Mouse (Mus musculus): ENCODE data around the gene Tdrd1. TPM values are rescaled to one million over a fixed set of nuclear protein-coding genes. Genes with fewer than 3 reads are reported as not detected.

Tdrd1 gene
- polyA plus RNA-seq, 1 experiment from 2014 or later, result 1.2 TPM

DNA sequence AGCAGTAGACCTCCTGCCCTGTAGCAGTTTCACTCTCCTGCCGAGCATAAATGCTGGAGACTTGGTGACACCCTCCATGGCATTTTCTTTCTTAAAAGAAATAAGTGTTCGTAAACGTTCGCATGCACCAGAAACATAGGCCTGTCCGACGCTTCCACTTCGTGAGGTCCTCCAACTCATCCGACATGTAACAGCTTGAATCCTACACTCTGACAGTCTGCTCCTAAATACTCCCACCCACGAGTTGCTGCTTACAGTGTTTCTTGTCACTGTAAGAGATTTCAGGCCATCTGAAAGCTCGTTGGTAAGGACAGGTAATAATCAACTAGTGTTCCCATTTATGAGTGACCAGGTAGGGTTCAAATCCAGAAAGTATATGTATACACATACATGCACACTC, 61.9 kb downstream of the Tdrd1 start:
- Histone ChIP-seq H3K36me3 (ENCODE audit: control insufficient read depth, insufficient read depth, low read length) (no peaks in the 10 kb centered on the region), H3K27ac (ENCODE audit: low read depth, low read length) (no peak overlapping the region), H3K9ac (ENCODE audit: low read depth, low read length) (no peak overlapping the region), H3K9me3 (replicated peaks; ENCODE audit: control insufficient read depth, low read length) (no peaks in the 10 kb centered on the region), H3K27me3 (ENCODE audit: control insufficient read depth, insufficient read depth, low read length) (no peaks in the 10 kb centered on the region), H3K4me2 (no peak overlapping the region), H3K4me1 (ENCODE audit: control insufficient read depth, insufficient read depth, low read length) (peaks cover 8% of the 10 kb centered on the region), H3K4me3 (ENCODE audit: low read depth, low read length) (no peak overlapping the region)
- WGBS (ENCODE audit: insufficient replicate concordance), result 82% methylated on average over 10 of the region's 10 CpGs
- ATAC-seq (replicated peaks; ENCODE audit: insufficient number of reproducible peaks, low FRiP score, low TSS enrichment), result no peak

DNA sequence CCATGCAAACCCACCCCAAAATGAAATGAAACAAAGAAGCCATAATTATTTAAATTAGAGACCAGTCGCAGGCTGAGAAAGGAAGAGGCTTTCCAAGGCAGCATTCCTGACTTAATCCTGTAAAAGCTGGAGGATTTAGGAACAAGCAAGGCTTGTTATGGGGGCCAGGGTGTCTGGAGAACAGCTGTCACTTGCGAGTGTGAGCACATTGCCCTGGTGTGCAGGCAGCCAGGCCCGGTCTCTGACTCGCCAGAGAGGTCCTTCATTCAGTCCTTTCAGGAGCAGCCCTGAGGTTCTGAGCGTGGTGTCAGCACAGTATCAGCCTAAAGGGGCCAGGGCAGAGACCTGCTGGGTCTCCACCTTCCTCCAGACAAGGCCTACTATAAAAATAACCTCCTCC, 62.6 kb downstream of the Tdrd1 start:
- no peak overlapping the region for H3K4me2 ChIP-seq
- H3K4me3 ChIP-seq (ENCODE audit: low read depth, low read length), result no peak overlapping the region
- no peak overlapping the region for H3K9ac ChIP-seq (ENCODE audit: low read depth, low read length)
- WGBS (ENCODE audit: insufficient replicate concordance), result 46% methylated on average over 5 of the region's 5 CpGs
- H3K9me3 ChIP-seq (replicated peaks; ENCODE audit: control insufficient read depth, low read length), result no peaks in the 10 kb centered on the region
- H3K27ac ChIP-seq (ENCODE audit: low read depth, low read length), result no peak overlapping the region
- peaks cover under 1% of the 10 kb centered on the region; the same call in 1 of the 2 replicates for H3K4me1 ChIP-seq (ENCODE audit: control insufficient read depth, insufficient read depth, low read length)
- H3K36me3 ChIP-seq (ENCODE audit: control insufficient read depth, insufficient read depth, low read length), result no peaks in the 10 kb centered on the region
- no peak for ATAC-seq (replicated peaks; ENCODE audit: insufficient number of reproducible peaks, low FRiP score, low TSS enrichment)
- H3K27me3 ChIP-seq (ENCODE audit: control insufficient read depth, insufficient read depth, low read length), result no peaks in the 10 kb centered on the region

DNA sequence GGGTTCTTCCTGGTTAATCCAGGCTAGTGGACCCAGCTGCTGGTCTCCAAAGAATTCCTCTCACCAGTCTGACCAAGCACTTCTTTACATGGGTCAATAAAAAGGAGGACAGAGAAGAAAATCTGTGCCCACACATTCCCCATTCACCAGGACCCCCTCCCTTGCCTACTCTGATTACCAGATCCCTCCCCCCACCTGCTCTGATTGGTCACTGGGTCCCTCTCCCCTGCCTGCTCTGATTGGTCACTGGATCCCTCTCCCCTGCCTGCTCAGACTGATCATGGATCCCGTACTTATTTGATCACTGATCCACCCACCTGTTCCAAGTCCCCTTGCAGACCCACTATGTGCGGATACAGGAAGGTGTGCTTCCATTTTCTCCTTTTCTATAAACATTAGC, 65.4 kb downstream of the Tdrd1 start:
- no peaks in the 10 kb centered on the region for H3K36me3 ChIP-seq (ENCODE audit: control insufficient read depth, insufficient read depth, low read length)
- H3K4me2 ChIP-seq, result no peak overlapping the region
- no peak overlapping the region for H3K27ac ChIP-seq (ENCODE audit: low read depth, low read length)
- no peak for ATAC-seq (replicated peaks; ENCODE audit: insufficient number of reproducible peaks, low FRiP score, low TSS enrichment)
- 56% methylated on average over 2 of the region's 2 CpGs for WGBS (ENCODE audit: insufficient replicate concordance)
- no peaks in the 10 kb centered on the region for H3K9me3 ChIP-seq (replicated peaks; ENCODE audit: control insufficient read depth, low read length)
- no peak overlapping the region for H3K9ac ChIP-seq (ENCODE audit: low read depth, low read length)
- peaks cover 2% of the 10 kb centered on the region; the same call in 1 of the 2 replicates for H3K4me1 ChIP-seq (ENCODE audit: control insufficient read depth, insufficient read depth, low read length)
- H3K4me3 ChIP-seq (ENCODE audit: low read depth, low read length), result no peak overlapping the region
- no peaks in the 10 kb centered on the region for H3K27me3 ChIP-seq (ENCODE audit: control insufficient read depth, insufficient read depth, low read length)

DNA sequence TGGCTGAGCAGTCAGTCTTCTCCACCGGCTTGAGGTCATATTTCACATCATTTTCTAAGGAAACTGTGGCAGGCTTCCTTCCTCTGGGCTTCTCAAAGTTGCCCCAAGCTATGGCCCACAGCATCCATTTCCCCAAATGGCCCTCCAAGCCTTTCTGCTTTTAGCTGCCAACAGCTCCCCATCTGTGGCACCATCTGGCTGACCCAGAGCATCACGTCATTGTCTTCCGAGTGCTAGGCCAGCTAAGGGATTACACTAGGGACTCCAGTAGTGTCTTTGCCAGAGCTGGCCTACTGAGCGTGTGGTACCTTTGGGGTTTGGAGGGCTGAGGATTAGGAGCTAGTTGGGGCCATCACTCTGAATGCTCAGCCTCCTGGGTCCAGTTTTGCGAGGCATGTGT, 66.6 kb downstream of the Tdrd1 start:
- no peak for ATAC-seq (replicated peaks; ENCODE audit: insufficient number of reproducible peaks, low FRiP score, low TSS enrichment)
- Histone ChIP-seq H3K4me1 (ENCODE audit: control insufficient read depth, insufficient read depth, low read length) (peaks cover 5% of the 10 kb centered on the region; the same call in 1 of the 2 replicates), H3K9me3 (replicated peaks; ENCODE audit: control insufficient read depth, low read length) (no peaks in the 10 kb centered on the region), H3K4me2 (no peak overlapping the region), H3K36me3 (ENCODE audit: control insufficient read depth, insufficient read depth, low read length) (no peaks in the 10 kb centered on the region), H3K27me3 (ENCODE audit: control insufficient read depth, insufficient read depth, low read length) (no peaks in the 10 kb centered on the region), H3K4me3 (ENCODE audit: low read depth, low read length) (no peak overlapping the region), H3K9ac (ENCODE audit: low read depth, low read length) (no peak overlapping the region), H3K27ac (ENCODE audit: low read depth, low read length) (no peak overlapping the region)
- 84% methylated on average over 5 of the region's 5 CpGs for WGBS (ENCODE audit: insufficient replicate concordance)

DNA sequence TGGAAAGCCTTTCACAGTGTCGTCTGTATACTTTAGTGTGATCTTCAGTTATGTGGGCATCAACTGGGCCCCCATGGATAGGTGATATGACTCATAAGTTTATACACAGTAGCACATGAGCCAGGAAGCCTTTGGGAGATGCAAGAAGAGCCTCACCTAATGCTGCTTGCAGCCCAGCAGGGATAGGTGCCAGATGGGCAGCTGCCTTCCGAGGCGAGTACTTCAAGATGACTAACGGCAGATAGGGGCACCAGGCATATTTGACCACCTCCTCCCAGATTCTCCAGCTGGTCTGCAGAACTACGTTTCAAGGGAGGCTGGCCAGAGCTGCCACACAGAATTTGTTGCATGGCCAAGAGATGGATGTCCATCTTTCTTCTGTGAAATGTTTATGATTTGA, 67.3 kb downstream of the Tdrd1 start:
- no peak overlapping the region for H3K27ac ChIP-seq (ENCODE audit: low read depth, low read length)
- H3K9me3 ChIP-seq (replicated peaks; ENCODE audit: control insufficient read depth, low read length), result no peaks in the 10 kb centered on the region
- H3K9ac ChIP-seq (ENCODE audit: low read depth, low read length), result no peak overlapping the region
- H3K4me2 ChIP-seq, result no peak overlapping the region
- 79% methylated on average over 5 of the region's 5 CpGs for WGBS (ENCODE audit: insufficient replicate concordance)
- H3K4me1 ChIP-seq (ENCODE audit: control insufficient read depth, insufficient read depth, low read length), result peaks cover 5% of the 10 kb centered on the region; the same call in 1 of the 2 replicates
- H3K4me3 ChIP-seq (ENCODE audit: low read depth, low read length), result no peak overlapping the region
- ATAC-seq (replicated peaks; ENCODE audit: insufficient number of reproducible peaks, low FRiP score, low TSS enrichment), result no peak
- no peaks in the 10 kb centered on the region for H3K36me3 ChIP-seq (ENCODE audit: control insufficient read depth, insufficient read depth, low read length)
- no peaks in the 10 kb centered on the region for H3K27me3 ChIP-seq (ENCODE audit: control insufficient read depth, insufficient read depth, low read length)

DNA sequence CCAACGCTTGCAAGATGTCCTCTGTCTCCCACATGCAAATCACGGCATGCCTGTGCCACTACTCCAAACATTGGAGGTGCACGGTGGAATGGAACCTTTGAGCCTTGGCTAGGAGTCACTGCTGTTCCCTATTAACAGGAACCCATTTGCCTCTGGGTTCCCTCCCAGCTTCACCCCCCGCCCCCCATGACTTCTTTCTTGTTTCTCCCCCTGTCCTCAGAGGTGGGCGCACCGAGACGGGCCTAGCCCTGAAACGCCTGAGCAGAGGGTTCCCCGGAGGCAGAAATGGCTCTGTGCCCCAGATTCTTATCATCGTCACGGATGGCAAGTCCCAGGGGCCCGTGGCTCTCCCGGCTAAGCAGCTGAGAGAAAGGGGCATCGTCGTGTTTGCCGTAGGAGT, 71.6 kb downstream of the Tdrd1 start:
- Histone ChIP-seq H3K36me3 (ENCODE audit: control insufficient read depth, insufficient read depth, low read length) (no peaks in the 10 kb centered on the region), H3K27me3 (ENCODE audit: control insufficient read depth, insufficient read depth, low read length) (no peaks in the 10 kb centered on the region), H3K4me3 (ENCODE audit: low read depth, low read length) (no peak overlapping the region), H3K9me3 (replicated peaks; ENCODE audit: control insufficient read depth, low read length) (no peaks in the 10 kb centered on the region), H3K4me2 (no peak overlapping the region), H3K27ac (ENCODE audit: low read depth, low read length) (no peak overlapping the region), H3K4me1 (ENCODE audit: control insufficient read depth, insufficient read depth, low read length) (peaks cover 5% of the 10 kb centered on the region; the same call in 1 of the 2 replicates), H3K9ac (ENCODE audit: low read depth, low read length) (no peak overlapping the region)
- ATAC-seq (replicated peaks; ENCODE audit: insufficient number of reproducible peaks, low FRiP score, low TSS enrichment), result no peak
- 81% methylated on average over 16 of the region's 16 CpGs for WGBS (ENCODE audit: insufficient replicate concordance)

DNA sequence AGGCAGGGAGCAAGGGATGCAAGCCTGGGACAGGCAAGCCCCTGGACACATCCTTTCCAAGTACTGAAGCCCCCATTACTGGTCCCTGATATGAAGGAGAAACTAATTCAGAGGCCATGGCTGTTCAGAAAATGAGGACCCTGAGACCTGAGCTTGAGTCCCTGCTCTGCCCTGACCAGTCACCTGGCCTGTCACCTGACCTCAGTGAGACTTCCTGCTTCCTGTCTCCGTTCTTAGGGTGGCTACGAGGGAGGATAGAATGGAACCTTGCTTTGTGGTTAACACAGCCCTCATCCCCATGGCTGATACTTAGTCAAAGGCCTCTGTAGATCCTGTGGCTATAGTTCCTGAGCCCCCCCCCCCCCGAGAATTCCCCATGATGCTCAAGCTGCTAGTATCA, 78.1 kb downstream of the Tdrd1 start:
- 76% methylated on average over 3 of the region's 3 CpGs for WGBS (ENCODE audit: insufficient replicate concordance)
- no peak for ATAC-seq (replicated peaks; ENCODE audit: insufficient number of reproducible peaks, low FRiP score, low TSS enrichment)
- H3K4me3 ChIP-seq (ENCODE audit: low read depth, low read length), result no peak overlapping the region
- no peaks in the 10 kb centered on the region for H3K36me3 ChIP-seq (ENCODE audit: control insufficient read depth, insufficient read depth, low read length)
- H3K4me1 ChIP-seq (ENCODE audit: control insufficient read depth, insufficient read depth, low read length), result 0 out of 2 replicates have a peak, but pooled peaks cover 4% of the 10 kb centered on the region
- H3K27ac ChIP-seq (ENCODE audit: low read depth, low read length), result no peak overlapping the region
- no peaks in the 10 kb centered on the region for H3K27me3 ChIP-seq (ENCODE audit: control insufficient read depth, insufficient read depth, low read length)
- no peak overlapping the region for H3K9ac ChIP-seq (ENCODE audit: low read depth, low read length)
- H3K9me3 ChIP-seq (replicated peaks; ENCODE audit: control insufficient read depth, low read length), result no peaks in the 10 kb centered on the region
- H3K4me2 ChIP-seq, result no peak overlapping the region

DNA sequence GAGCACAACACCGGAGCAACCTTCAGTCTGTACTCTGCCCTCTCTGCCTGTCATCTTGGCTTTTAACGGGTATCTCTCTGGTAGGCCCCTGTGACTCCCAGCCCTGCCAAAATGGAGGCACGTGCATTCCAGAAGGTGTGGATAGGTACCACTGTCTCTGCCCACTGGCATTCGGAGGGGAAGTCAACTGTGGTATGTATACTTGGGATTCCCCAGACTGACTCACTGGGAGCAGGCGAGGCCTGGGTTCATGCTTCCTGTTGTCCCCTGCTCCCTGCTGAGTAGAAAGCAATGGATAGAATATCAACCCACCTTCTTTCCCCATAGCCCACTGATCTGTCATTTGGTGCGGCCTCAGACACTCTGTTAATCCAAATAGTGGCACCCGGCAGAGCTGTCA, 79.4 kb downstream of the Tdrd1 start:
- ATAC-seq (replicated peaks; ENCODE audit: insufficient number of reproducible peaks, low FRiP score, low TSS enrichment), result no peak
- H3K27me3 ChIP-seq (ENCODE audit: control insufficient read depth, insufficient read depth, low read length), result no peaks in the 10 kb centered on the region
- H3K4me1 ChIP-seq (ENCODE audit: control insufficient read depth, insufficient read depth, low read length), result 0 out of 2 replicates have a peak, but pooled peaks cover 4% of the 10 kb centered on the region
- no peak overlapping the region for H3K4me3 ChIP-seq (ENCODE audit: low read depth, low read length)
- 74% methylated on average over 7 of the region's 7 CpGs for WGBS (ENCODE audit: insufficient replicate concordance)
- no peaks in the 10 kb centered on the region for H3K9me3 ChIP-seq (replicated peaks; ENCODE audit: control insufficient read depth, low read length)
- no peak overlapping the region for H3K4me2 ChIP-seq
- no peak overlapping the region for H3K9ac ChIP-seq (ENCODE audit: low read depth, low read length)
- no peak overlapping the region for H3K27ac ChIP-seq (ENCODE audit: low read depth, low read length)
- H3K36me3 ChIP-seq (ENCODE audit: control insufficient read depth, insufficient read depth, low read length), result no peaks in the 10 kb centered on the region

DNA sequence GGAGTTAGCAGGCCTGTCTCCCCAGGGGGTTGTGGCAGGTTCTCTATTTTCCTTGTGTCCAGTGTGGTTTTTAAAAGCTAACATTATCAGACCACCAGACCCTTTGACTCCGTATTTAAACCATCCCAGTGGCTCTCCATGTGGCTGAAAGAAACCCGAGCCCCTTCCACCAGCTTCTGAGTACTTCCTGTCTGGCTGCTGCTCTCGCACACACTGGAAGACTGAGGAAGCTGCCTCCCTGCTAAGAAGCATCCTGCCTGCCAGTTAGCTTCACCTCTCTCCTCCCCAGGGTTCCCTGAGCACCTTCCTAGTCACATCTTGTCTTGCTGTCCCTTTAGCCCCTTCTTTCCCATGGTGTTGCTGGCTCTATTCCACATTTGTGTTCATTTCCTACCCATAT, 81.8 kb downstream of the Tdrd1 start:
- H3K9ac ChIP-seq (ENCODE audit: low read depth, low read length), result no peak overlapping the region
- no peak overlapping the region for H3K4me2 ChIP-seq
- H3K27me3 ChIP-seq (ENCODE audit: control insufficient read depth, insufficient read depth, low read length), result no peaks in the 10 kb centered on the region
- WGBS (ENCODE audit: insufficient replicate concordance), result 29% methylated on average over 3 of the region's 3 CpGs
- no peaks in the 10 kb centered on the region for H3K9me3 ChIP-seq (replicated peaks; ENCODE audit: control insufficient read depth, low read length)
- H3K36me3 ChIP-seq (ENCODE audit: control insufficient read depth, insufficient read depth, low read length), result no peaks in the 10 kb centered on the region
- no peak for ATAC-seq (replicated peaks; ENCODE audit: insufficient number of reproducible peaks, low FRiP score, low TSS enrichment)
- no peak overlapping the region for H3K27ac ChIP-seq (ENCODE audit: low read depth, low read length)
- no peak overlapping the region for H3K4me3 ChIP-seq (ENCODE audit: low read depth, low read length)
- 0 out of 2 replicates have a peak, but pooled peaks cover 4% of the 10 kb centered on the region for H3K4me1 ChIP-seq (ENCODE audit: control insufficient read depth, insufficient read depth, low read length)
